Mouse (Mus musculus) cortical plate, adult 2 months (tissue): ENCODE results near the gene Fam214a.

ENCODE experiments used
- CTCF ChIP-seq: fragments of 200-500 bp; IDR thresholded peaks from 2 replicates; pipeline ENCODE4 v1.5.1; 2011; ENCODE audit warnings: mild to moderate bottlenecking, control low read depth, low read length; ENCODE audit not compliant: insufficient read depth; ENCODE audit errors: extremely low read depth
- POLR2A ChIP-seq: fragments of 200-500 bp; IDR thresholded peaks from 2 replicates; pipeline ENCODE4 v1.6.1; 2011; ENCODE audit warnings: mild to moderate bottlenecking, low read length, control low read depth; ENCODE audit not compliant: insufficient read depth; ENCODE audit errors: extremely low read depth

GRCm38 (mm10) chr9:74906951-74907350 lies 45.7 kb upstream of the Fam214a start:
- TF ChIP-seq CTCF (no peak), POLR2A (no peak)
